Mouse (Mus musculus): Measurements from ENCODE around the gene Psat1. TPM values are rescaled to one million over a fixed set of nuclear protein-coding genes. Genes with fewer than 3 reads are reported as not detected.

The Psat1 gene
- total and polyA plus RNA-seq, 3 experiments, result 340 to 549 (median 423) TPM

DNA sequence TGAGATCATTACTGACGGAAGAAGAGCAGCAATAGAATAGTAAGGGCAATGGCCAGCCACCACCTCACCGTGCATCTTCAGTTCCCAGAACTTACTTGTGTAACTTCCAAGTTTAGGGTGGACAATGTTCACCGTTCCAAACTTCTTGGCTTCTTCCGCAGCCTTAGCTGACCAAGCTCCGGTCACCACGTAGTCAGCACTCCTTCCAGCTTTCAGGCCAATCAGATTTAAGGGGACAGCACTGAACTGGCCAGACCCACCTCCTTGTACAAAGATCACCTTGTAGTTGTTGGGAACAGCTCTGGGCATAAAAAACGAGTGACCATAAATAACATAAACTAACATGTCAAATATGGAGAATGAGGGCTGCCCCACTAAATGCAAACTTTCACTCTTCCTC is 29.0 kb downstream of the Psat1 start:
- no peak overlapping the region for H3K27ac ChIP-seq (ENCODE audit: insufficient read depth, low read depth)
- H3K36me3 ChIP-seq (replicated peaks in 1 of 2; ENCODE audit: control insufficient read depth in 1 of 2, insufficient read depth in 1 of 2, low read length in 1 of 2), result peaks cover 63 to 85% of the 10 kb centered on the region in 2 experiments

GRCm38 (mm10) chr19:15913249-15913997 is 33.7 kb downstream of the Psat1 start:
- Histone ChIP-seq H3K4me3 (replicated peaks in 1 of 3; ENCODE audit: low read depth in 2 of 3, low read length in 2 of 3, poor library complexity in 1 of 3) (no peak overlapping the region), H3K36me3 (replicated peaks in 1 of 2; ENCODE audit: control insufficient read depth in 1 of 2, insufficient read depth in 1 of 2, low read length in 1 of 2) (peaks cover 86 to 98% of the 10 kb centered on the region in 2 experiments), H3K27me3 (replicated peaks) (no peaks in the 10 kb centered on the region), H3K79me2 (replicated peaks; ENCODE audit: control insufficient read depth, extremely low read depth, insufficient read depth, poor library complexity, severe bottlenecking) (peaks cover 7% of the 10 kb centered on the region), H3K9ac (ENCODE audit: insufficient read depth, low read depth) (no peak overlapping the region), H3K4me1 (ENCODE audit: control insufficient read depth in 1 of 2, insufficient read depth in 2 of 2) (no peaks in the 10 kb centered on the region), H3K4me2 (ENCODE audit: insufficient read depth, low read depth, poor library complexity, severe bottlenecking) (no peak overlapping the region), H3K27ac (ENCODE audit: insufficient read depth, low read depth) (no peak overlapping the region), H3K9me3 (replicated peaks; ENCODE audit: low read length) (no peaks in the 10 kb centered on the region)
- in situ Hi-C loops (cut with MboI; ENCODE audit: low pct_ligation_motif_present, low pct_unique_long_range_greater_than_20kb, low sequenced_read_pairs), result no loop called here
- TF ChIP-seq MAX (IDR thresholded peaks at IDR 0.05; ENCODE audit: low read length), result no peak
- TF ChIP-seq MAZ (IDR thresholded peaks at IDR 0.05; ENCODE audit: low read depth, low read length), result no peak
- TF ChIP-seq ZC3H11A (IDR thresholded peaks at IDR 0.05; ENCODE audit: low read depth, low read length), result no peak
- no peak for TF ChIP-seq ELF1 (IDR thresholded peaks at IDR 0.05; ENCODE audit: low read depth, low read length)
- TF ChIP-seq GABPA (IDR thresholded peaks at IDR 0.05; ENCODE audit: insufficient replicate concordance, low read depth, low read length), result no peak
- no peak for TF ChIP-seq MAFK (IDR thresholded peaks at IDR 0.05; ENCODE audit: insufficient replicate concordance, low read length)
- TF ChIP-seq USF1 (IDR thresholded peaks at IDR 0.05; ENCODE audit: low read depth, low read length), result no peak
- no peak for TF ChIP-seq RCOR1 (conservative IDR thresholded peaks at IDR 0.05; ENCODE audit: low read depth, low read length)
- TF ChIP-seq MEF2A (IDR thresholded peaks at IDR 0.05; ENCODE audit: borderline replicate concordance, low read depth, low read length), result no peak
- no peak for TF ChIP-seq ZNF384 (IDR thresholded peaks at IDR 0.05; ENCODE audit: low read depth, low read length)
- TF ChIP-seq ZMIZ1 (IDR thresholded peaks at IDR 0.05; ENCODE audit: low read depth, low read length), result no peak
- TF ChIP-seq KAT2A (IDR thresholded peaks at IDR 0.05; ENCODE audit: insufficient replicate concordance, low read length), result no peak
- TF ChIP-seq EP300 (IDR thresholded peaks at IDR 0.05; ENCODE audit: low read length), result no peak
- TF ChIP-seq TCF12 (IDR thresholded peaks at IDR 0.05; ENCODE audit: low read depth, low read length), result no peak
- no peak for TF ChIP-seq MXI1 (IDR thresholded peaks at IDR 0.05; ENCODE audit: low read depth, low read length)
- TF ChIP-seq CHD1 (IDR thresholded peaks at IDR 0.05; ENCODE audit: low read depth, low read length), result no peak
- TF ChIP-seq NRF1 (IDR thresholded peaks at IDR 0.05; ENCODE audit: low read depth, low read length), result no peak
- no peak for TF ChIP-seq JUN (IDR thresholded peaks at IDR 0.05; ENCODE audit: insufficient read depth, low read depth, low read length)
- TF ChIP-seq USF2 (conservative IDR thresholded peaks at IDR 0.05; ENCODE audit: low read depth, low read length), result no peak
- TF ChIP-seq TBP (conservative IDR thresholded peaks at IDR 0.05; ENCODE audit: low read depth, low read length), result no peak
- dilution Hi-C loops (cut with MboI; ENCODE audit: extremely low pct_ligation_motif_present, extremely low pct_unique_long_range_greater_than_20kb, low sequenced_read_pairs), result no loop called here
- DNase-seq (ENCODE audit: extremely low read depth), result no peak

More for the DNA sequence above, 29.0 kb downstream of the Psat1 start:
- in situ Hi-C loops (cut with MboI; ENCODE audit: low pct_ligation_motif_present, low pct_unique_long_range_greater_than_20kb, low sequenced_read_pairs), result no loop called here
- peaks cover 36% of the 10 kb centered on the region for H3K79me2 ChIP-seq (replicated peaks; ENCODE audit: control insufficient read depth, extremely low read depth, insufficient read depth, poor library complexity, severe bottlenecking)
- dilution Hi-C loops (cut with MboI; ENCODE audit: extremely low pct_ligation_motif_present, extremely low pct_unique_long_range_greater_than_20kb, low sequenced_read_pairs), result no loop called here
- H3K9me3 ChIP-seq (replicated peaks; ENCODE audit: low read length), result no peaks in the 10 kb centered on the region
- no peaks in the 10 kb centered on the region for H3K27me3 ChIP-seq (replicated peaks)
- no peak overlapping the region for H3K4me3 ChIP-seq (replicated peaks in 1 of 3; ENCODE audit: low read depth in 2 of 3, low read length in 2 of 3, poor library complexity in 1 of 3)
- H3K9ac ChIP-seq (ENCODE audit: insufficient read depth, low read depth), result no peak overlapping the region
- DNase-seq (ENCODE audit: extremely low read depth), result no peak
- no peak overlapping the region for H3K4me2 ChIP-seq (ENCODE audit: insufficient read depth, low read depth, poor library complexity, severe bottlenecking)
- TF ChIP-seq ELF1 (IDR thresholded peaks at IDR 0.05; ENCODE audit: low read depth, low read length) (no peak), MEF2A (IDR thresholded peaks at IDR 0.05; ENCODE audit: borderline replicate concordance, low read depth, low read length) (no peak), MAX (IDR thresholded peaks at IDR 0.05; ENCODE audit: low read length) (no peak), UBTF (IDR thresholded peaks at IDR 0.05; ENCODE audit: low read depth, low read length) (no peak), USF1 (IDR thresholded peaks at IDR 0.05; ENCODE audit: low read depth, low read length) (no peak), ZC3H11A (IDR thresholded peaks at IDR 0.05; ENCODE audit: low read depth, low read length) (no peak), CHD2 (IDR thresholded peaks at IDR 0.05; ENCODE audit: low read length) (no peak), SMC3 (IDR thresholded peaks at IDR 0.05; ENCODE audit: low read depth, low read length) (no peak), IRF4 (IDR thresholded peaks at IDR 0.05; ENCODE audit: low read depth, low read length) (no peak), RCOR1 (conservative IDR thresholded peaks at IDR 0.05; ENCODE audit: low read depth, low read length) (no peak), ZNF384 (IDR thresholded peaks at IDR 0.05; ENCODE audit: low read depth, low read length) (no peak), MYC (IDR thresholded peaks at IDR 0.05; ENCODE audit: low read depth, low read length) (no peak), KAT2A (IDR thresholded peaks at IDR 0.05; ENCODE audit: insufficient replicate concordance, low read length) (no peak), BHLHE40 (IDR thresholded peaks at IDR 0.05; ENCODE audit: low read depth, low read length) (no peak), GABPA (IDR thresholded peaks at IDR 0.05; ENCODE audit: insufficient replicate concordance, low read depth, low read length) (no peak), CTCF (conservative IDR thresholded peaks at IDR 0.05 in 1 of 2, IDR thresholded peaks at IDR 0.05 in 1 of 2; ENCODE audit: low read depth in 2 of 2, low read length in 2 of 2) (no peak), MAZ (IDR thresholded peaks at IDR 0.05; ENCODE audit: low read depth, low read length) (no peak), ETS1 (conservative IDR thresholded peaks at IDR 0.05; ENCODE audit: low read depth, low read length) (no peak), SIN3A (IDR thresholded peaks at IDR 0.05; ENCODE audit: low read length) (no peak), PAX5 (IDR thresholded peaks at IDR 0.05; ENCODE audit: low read length) (no peak)
- H3K4me1 ChIP-seq (ENCODE audit: control insufficient read depth in 1 of 2, insufficient read depth in 2 of 2), result peaks cover 0 to 18% of the 10 kb centered on the region in 2 experiments; a peak in 2 of 4 replicates
